Mouse (Mus musculus): ENCODE measurements at regions not wholly inside any gene's neighbourhood (a gene's known extent, or its start where the extent isn't known, plus 50 kb on each side); places are given as distances from the start of the nearest gene placed in this dataset.

- TF ChIP-seq CTCF (IDR thresholded peaks at IDR 0.05; ENCODE audit: insufficient read depth, low read depth, low read length) (no peak), POLR2A (IDR thresholded peaks at IDR 0.05; ENCODE audit: insufficient read depth, low read depth, low read length) (no peak)
These were observed 141.0 kb downstream of the AI429214 start for GRCm38 (mm10) chr8:37134192-37134964.
